Mouse (Mus musculus) small intestine, adult 2 months (tissue): ENCODE data around the gene Sugct. TPM values are rescaled to one million over a fixed set of nuclear protein-coding genes. Genes with fewer than 3 reads are reported as not detected.

Experiments used
- H3K27ac ChIP-seq: fragments of 200-500 bp; 2 replicates; pipeline ENCODE4 v1.5.1; 2012; ENCODE audit warnings: low read depth, low read length, control low read depth, inconsistent platforms; ENCODE audit not compliant: insufficient read depth
- H3K27me3 ChIP-seq: fragments of 200-500 bp; 2 replicates; pipeline ENCODE4 v1.6.1; 2012; ENCODE audit warnings: mild to moderate bottlenecking, moderate library complexity, low read length, inconsistent platforms; ENCODE audit not compliant: control insufficient read depth, insufficient read depth
- H3K36me3 ChIP-seq: fragments of 200-500 bp; 2 replicates; pipeline ENCODE4 v1.6.1; 2012; ENCODE audit warnings: mild to moderate bottlenecking, low read length, control low read depth, inconsistent platforms; ENCODE audit not compliant: control insufficient read depth, insufficient read depth
- H3K4me1 ChIP-seq: fragments of 200-500 bp; 2 replicates; pipeline ENCODE4 v1.6.1; 2012; ENCODE audit warnings: low read length, inconsistent platforms, mixed read lengths; ENCODE audit not compliant: control insufficient read depth, insufficient read depth, insufficient read length
- H3K4me3 ChIP-seq: fragments of 200-500 bp; 2 replicates; pipeline ENCODE4 v1.5.1; 2012; ENCODE audit warnings: low read depth, mild to moderate bottlenecking, control low read depth, inconsistent platforms, low read length, moderate library complexity
- CTCF ChIP-seq: fragments of 200-500 bp; IDR thresholded peaks from 2 replicates; pipeline ENCODE4 v1.5.1; 2012; ENCODE audit warnings: low read depth, mild to moderate bottlenecking, control low read depth, inconsistent platforms, low read length, moderate library complexity, mixed read lengths; ENCODE audit not compliant: insufficient replicate concordance, insufficient read length; ENCODE audit errors: extremely low read depth
- POLR2A ChIP-seq: fragments of 200-500 bp; IDR thresholded peaks from 2 replicates; pipeline ENCODE4 v1.6.1; 2012; ENCODE audit warnings: low read depth, mild to moderate bottlenecking, control low read depth, inconsistent platforms, low read length, moderate library complexity
- WGBS: fragments of 180-500 bp; shearing (Covaris S2); methylation state at CpG from one replicate; pipeline ENCODE4 v1.1.7; 2018; 5-methylcytosine and 5-hydroxymethylcytosine counted together
- polyA plus RNA-seq: library from polyadenylated mRNA; depleted of rRNA; stranded (reverse); fragments of >200 nt; gene quantifications from 2 replicates; pipeline ENCODE4 v1.2.3, GENCODE M21; 2012

Sugct gene
- polyA plus RNA-seq, 1 experiment: 1.5 TPM

GRCm38 (mm10) chr13:17421875-17422274 lies 273.5 kb downstream of the Sugct start:
- TF ChIP-seq CTCF (no peak), POLR2A (no peak)
- no peaks in the 10 kb centered on the region for H3K4me1 ChIP-seq
- no peaks in the 10 kb centered on the region for H3K27me3 ChIP-seq
- H3K27ac ChIP-seq: no peak overlapping the region
- no peaks in the 10 kb centered on the region for H3K36me3 ChIP-seq
- 80% methylated on average over 6 of the region's 6 CpGs for WGBS
- H3K4me3 ChIP-seq: no peak overlapping the region

GRCm38 (mm10) chr13:17420557-17420956 lies 274.8 kb downstream of the Sugct start:
- TF ChIP-seq CTCF: no peak
- no peak for TF ChIP-seq POLR2A
- H3K27ac ChIP-seq: no peak overlapping the region
- H3K27me3 ChIP-seq: no peaks in the 10 kb centered on the region
- H3K36me3 ChIP-seq: no peaks in the 10 kb centered on the region
- no peaks in the 10 kb centered on the region for H3K4me1 ChIP-seq
- 78% methylated on average over 1 of the region's 1 CpGs for WGBS
- no peak overlapping the region for H3K4me3 ChIP-seq

- 90% methylated on average over 8 of the region's 8 CpGs for WGBS
- Histone ChIP-seq H3K4me3 (no peak overlapping the region), H3K4me1 (no peaks in the 10 kb centered on the region), H3K27ac (no peak overlapping the region), H3K27me3 (no peaks in the 10 kb centered on the region), H3K36me3 (no peaks in the 10 kb centered on the region)
- TF ChIP-seq CTCF (no peak), POLR2A (no peak)
These were observed 352.5 kb downstream of the Sugct start for GRCm38 (mm10) chr13:17342836-17343235.

- no peak overlapping the region for H3K4me3 ChIP-seq
- WGBS: 68% methylated on average over 4 of the region's 4 CpGs
These were observed 359.3 kb downstream of the Sugct start for GRCm38 (mm10) chr13:17335885-17336540.

GRCm38 (mm10) chr13:17326863-17327262 lies 368.5 kb downstream of the Sugct start:
- TF ChIP-seq CTCF (no peak), POLR2A (no peak)
- Histone ChIP-seq H3K36me3 (no peaks in the 10 kb centered on the region), H3K27me3 (no peaks in the 10 kb centered on the region), H3K4me3 (no peak overlapping the region), H3K4me1 (no peaks in the 10 kb centered on the region), H3K27ac (no peak overlapping the region)
- 59% methylated on average over 4 of the region's 4 CpGs for WGBS

More at GRCm38 (mm10) chr13:17335885-17336540, 359.3 kb downstream of the Sugct start:
- Histone ChIP-seq H3K27me3 (no peaks in the 10 kb centered on the region), H3K4me1 (no peaks in the 10 kb centered on the region), H3K27ac (no peak overlapping the region), H3K36me3 (no peaks in the 10 kb centered on the region)
- TF ChIP-seq CTCF (no peak), POLR2A (no peak)

GRCm38 (mm10) chr13:17301590-17301989 lies 393.8 kb downstream of the Sugct start:
- WGBS: 88% methylated on average over 4 of the region's 4 CpGs
- H3K4me1 ChIP-seq: no peaks in the 10 kb centered on the region

GRCm38 (mm10) chr13:17297462-17298005 lies 397.8 kb downstream of the Sugct start:
- no peaks in the 10 kb centered on the region for H3K36me3 ChIP-seq
- no peaks in the 10 kb centered on the region for H3K4me1 ChIP-seq
- 25% methylated on average over 1 of the region's 1 CpGs for WGBS
- H3K4me3 ChIP-seq: no peak overlapping the region
- H3K27me3 ChIP-seq: no peaks in the 10 kb centered on the region
- H3K27ac ChIP-seq: no peak overlapping the region
- TF ChIP-seq CTCF: no peak
- no peak for TF ChIP-seq POLR2A

More at GRCm38 (mm10) chr13:17301590-17301989, 393.8 kb downstream of the Sugct start:
- TF ChIP-seq CTCF: no peak
- no peak for TF ChIP-seq POLR2A
- no peak overlapping the region for H3K4me3 ChIP-seq
- no peaks in the 10 kb centered on the region for H3K27me3 ChIP-seq
- H3K36me3 ChIP-seq: no peaks in the 10 kb centered on the region
- H3K27ac ChIP-seq: no peak overlapping the region

- 30% methylated on average over 4 of the region's 4 CpGs for WGBS
- TF ChIP-seq POLR2A (no peak), CTCF (no peak)
- Histone ChIP-seq H3K4me1 (no peaks in the 10 kb centered on the region), H3K4me3 (no peak overlapping the region), H3K36me3 (no peaks in the 10 kb centered on the region), H3K27ac (no peak overlapping the region), H3K27me3 (no peaks in the 10 kb centered on the region)
These were observed 398.4 kb downstream of the Sugct start for GRCm38 (mm10) chr13:17296912-17297311.
